ENCODE assay signal across 19 mouse cellular contexts in the genomic region with DNA sequence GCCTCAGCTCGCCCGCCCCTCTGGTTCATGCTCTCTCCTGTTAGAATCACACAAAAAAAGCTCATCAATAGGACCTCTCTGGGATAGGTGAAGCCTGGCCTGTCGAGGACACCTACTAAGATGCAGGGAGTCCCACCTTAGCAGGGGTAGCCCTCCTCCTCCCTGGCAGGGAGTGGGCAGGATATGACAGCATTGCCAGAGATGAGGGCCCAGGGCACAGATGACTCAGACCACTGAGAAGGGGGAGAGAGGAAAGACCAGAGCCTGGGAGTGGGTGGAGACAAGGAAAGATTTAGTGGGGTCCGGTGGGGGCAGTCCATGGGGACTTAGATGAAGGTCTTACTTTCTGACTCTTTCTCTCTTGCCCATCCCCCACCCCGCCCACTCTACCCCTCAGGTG. TPM values are rescaled to one million over a fixed set of nuclear protein-coding genes. Genes with fewer than 3 reads are reported as not detected.
DNase-seq lines count a peak whose midpoint lies in the region; ATAC-seq and TF ChIP-seq lines count a peak whose summit lies in the region.
"Had no signal": no experiment of that assay in that cellular context is flagged by ENCODE, and none has a peak within 500 bp of the region (broad histone marks: within the 10 kb centered on the region; RNA-seq: fewer than 3 reads in every experiment).

No protein-coding gene starts in this region.

- no peak overlapping the region for H3ac ChIP-seq in myocyte (ENCODE audit: control insufficient read depth, insufficient read length)

- TF ChIP-seq CTCF in E14TG2a.4 (conservative IDR thresholded peaks at IDR 0.05; ENCODE audit: low read length) = no peak

- WGBS in heart, embryonic 13.5 days = 54% methylated on average over 5 of the region's 5 CpGs
- WGBS in lung, embryonic 15.5 days = 45% methylated on average over 5 of the region's 5 CpGs

- peak overlapping the region; percentile 15; the same call in 1 of the 2 replicates for H3K27ac ChIP-seq in heart, embryonic 13.5 days (replicated peaks)
- H3K27ac ChIP-seq in lung, embryonic 15.5 days = 0 out of 2 replicates have a peak overlapping the region, but pooled peaks have one; percentile 29
- H3K27ac ChIP-seq: embryonic facial prominence, embryonic 13.5 days; hindbrain, embryonic 12.5 days; liver, embryonic 12.5 days had no signal

- no peaks in the 10 kb centered on the region for H3K9me3 ChIP-seq in heart, embryonic 13.5 days
- H3K9me3 ChIP-seq in lung, embryonic 15.5 days = no peaks in the 10 kb centered on the region
- H3K9me3 ChIP-seq in E14TG2a.4 (ENCODE audit: low read length) = peaks cover 4% of the 10 kb centered on the region; the same call in 1 of the 2 replicates
- H3K9me3 ChIP-seq: embryonic facial prominence, embryonic 13.5 days; hindbrain, embryonic 12.5 days; liver, embryonic 12.5 days; megakaryocyte, embryonic 14.5 days had no signal

- H3K36me3 ChIP-seq in heart, embryonic 13.5 days = no peaks in the 10 kb centered on the region
- H3K36me3 ChIP-seq in lung, embryonic 15.5 days = no peaks in the 10 kb centered on the region
- H3K36me3 ChIP-seq in E14TG2a.4 (ENCODE audit: insufficient read depth, low read length) = no peaks in the 10 kb centered on the region
- H3K36me3 ChIP-seq in myocyte (ENCODE audit: control insufficient read depth, insufficient read depth) = no peaks in the 10 kb centered on the region
- H3K36me3 ChIP-seq: embryonic facial prominence, embryonic 13.5 days; hindbrain, embryonic 12.5 days; liver, embryonic 12.5 days had no signal

- H3K9ac ChIP-seq in heart, embryonic 13.5 days = peak overlapping the region; percentile 6; the same call in 1 of the 2 replicates
- no peak overlapping the region for H3K9ac ChIP-seq in lung, embryonic 15.5 days
- H3K9ac ChIP-seq: embryonic facial prominence, embryonic 13.5 days; hindbrain, embryonic 12.5 days; liver, embryonic 12.5 days had no signal

- intact Hi-C loops in heart, postnatal 25 days (cut with DNase I) = no loop called here

- H3K4me1 ChIP-seq in heart, embryonic 13.5 days = peaks cover 43% of the 10 kb centered on the region
- H3K4me1 ChIP-seq in lung, embryonic 15.5 days = peaks cover 41% of the 10 kb centered on the region
- H3K4me1 ChIP-seq in E14TG2a.4 (replicated peaks; ENCODE audit: low read depth, low read length) = peaks cover 69% of the 10 kb centered on the region

- no peak for DNase-seq in heart, postnatal 25 days (ENCODE audit: low spot score)
- no peak for DNase-seq in lung, postnatal 36 days
- no peak for DNase-seq in spleen, postnatal 4 days (ENCODE audit: low spot score in 2 of 2)
- DNase-seq: cerebellum, postnatal 36 days; kidney, adult 11 months; right cerebral cortex, adult 18-20 months; thymus, adult 2 months had no signal

- H3K27me3 ChIP-seq in heart, embryonic 13.5 days (replicated peaks) = no peaks in the 10 kb centered on the region; the same call in 1 of the 2 replicates
- H3K27me3 ChIP-seq in lung, embryonic 15.5 days = no peaks in the 10 kb centered on the region
- peaks cover 52% of the 10 kb centered on the region for H3K27me3 ChIP-seq in E14TG2a.4 (ENCODE audit: insufficient read depth, low read length)
- no peaks in the 10 kb centered on the region for H3K27me3 ChIP-seq in myocyte (ENCODE audit: control insufficient read depth, insufficient read depth, insufficient read length)
- H3K27me3 ChIP-seq: embryonic facial prominence, embryonic 13.5 days; hindbrain, embryonic 12.5 days had no signal

- no peak for ATAC-seq in heart, embryonic 13.5 days (ENCODE audit: extremely low read depth, insufficient number of reproducible peaks, low FRiP score, low TSS enrichment)
- no peak for ATAC-seq in lung, embryonic 15.5 days (ENCODE audit: borderline replicate concordance, extremely low read depth, low FRiP score, low TSS enrichment)
- ATAC-seq: liver, embryonic 12.5 days had no signal

- no peak overlapping the region for H3K4me2 ChIP-seq in heart, embryonic 13.5 days
- H3K4me2 ChIP-seq in lung, embryonic 15.5 days = no peak overlapping the region
- peak overlapping the region; percentile 70 for H3K4me2 ChIP-seq in myocyte (ENCODE audit: low read depth)
- H3K4me2 ChIP-seq: embryonic facial prominence, embryonic 13.5 days; heart, embryonic 11.5 days; hindbrain, embryonic 12.5 days; liver, embryonic 12.5 days had no signal

- no peak overlapping the region for H3K4me3 ChIP-seq in heart, embryonic 13.5 days
- H3K4me3 ChIP-seq in lung, embryonic 15.5 days = no peak overlapping the region
- 0 out of 2 replicates have a peak overlapping the region, but pooled peaks have one; percentile 10 for H3K4me3 ChIP-seq in E14TG2a.4 (replicated peaks; ENCODE audit: low read length)
- no peak overlapping the region for H3K4me3 ChIP-seq in myocyte
- H3K4me3 ChIP-seq: embryonic facial prominence, embryonic 13.5 days; hindbrain, embryonic 12.5 days; liver, embryonic 12.5 days; megakaryocyte, embryonic 14.5 days had no signal

- no peak for TF ChIP-seq POLR2A in myocyte (IDR thresholded peaks at IDR 0.05; ENCODE audit: insufficient read length, low read depth)

- no peaks in the 10 kb centered on the region for H3K79me2 ChIP-seq in myocyte (ENCODE audit: control insufficient read depth, insufficient read depth)

TF ChIP-seq in myocyte, 11 proteins besides CTCF, POLR2A, EP300 and RAD21:
- TF ChIP-seq MYOG (IDR thresholded peaks at IDR 0.05; ENCODE audit: control insufficient read depth in 1 of 3, insufficient read depth in 1 of 3, insufficient read length in 2 of 3, low read depth in 2 of 3) (no peak), REST (IDR thresholded peaks at IDR 0.05; ENCODE audit: insufficient read depth, insufficient read length) (no peak), TCF12 (IDR thresholded peaks at IDR 0.05; ENCODE audit: insufficient read depth, poor library complexity, severe bottlenecking) (no peak), MYOD1 (IDR thresholded peaks at IDR 0.05; ENCODE audit: control insufficient read depth in 1 of 3, insufficient read length in 2 of 3, low read depth in 2 of 3) (no peak), MAX (IDR thresholded peaks at IDR 0.05; ENCODE audit: low read depth) (no peak), E2F4 (IDR thresholded peaks at IDR 0.05; ENCODE audit: insufficient read depth) (no peak)

RNA-seq across cellular contexts. Expression of a gene that starts 9.6 kb away (rescaled TPM):
- polyA plus RNA-seq in heart, embryonic 13.5 days (2015; fragmentation: Nextera tagmentation; extraction: Ambion mirVana) = 10.2 and 12.2 TPM in 2 replicates
- 10 to 100 TPM; 10.8 to 11.7 TPM for total RNA-seq in heart, postnatal 25 days (2021)
- 27.0 and 27.3 TPM in 2 replicates for polyA plus RNA-seq in lung, embryonic 15.5 days (2015; fragmentation: Nextera tagmentation; extraction: Ambion mirVana)
- 19.9 TPM for polyA plus RNA-seq in myocyte (2012; fragmentation: generic; extraction: Trizol)

RNA-seq across cellular contexts. Expression of a gene that starts 33.7 kb away (rescaled TPM):
- 0.17 TPM in 1 of 2 replicates, not detected in the other for polyA plus RNA-seq in heart, embryonic 13.5 days (2015; fragmentation: Nextera tagmentation; extraction: Ambion mirVana)
- not detected for total RNA-seq in heart, postnatal 25 days (2021)
- polyA plus RNA-seq in lung, embryonic 15.5 days (2015; fragmentation: Nextera tagmentation; extraction: Ambion mirVana) = 0.23 and 0.50 TPM in 2 replicates
- 6.3 TPM for polyA plus RNA-seq in myocyte (2012; fragmentation: generic; extraction: Trizol)
- total RNA-seq: layer of hippocampus, postnatal 25 days; left cerebral cortex, postnatal 36 days; monocyte, adult 5-6 weeks had no signal

RNA-seq across cellular contexts. Expression of a gene that starts 45.1 kb away (rescaled TPM):
- polyA plus RNA-seq in heart, embryonic 13.5 days (2015; fragmentation: Nextera tagmentation; extraction: Ambion mirVana) = 77.9 and 81.1 TPM in 2 replicates
- total RNA-seq in heart, postnatal 25 days (2021) = 100 to 1,000 TPM; 377 to 397 TPM
- 27.8 and 30.9 TPM in 2 replicates for polyA plus RNA-seq in lung, embryonic 15.5 days (2015; fragmentation: Nextera tagmentation; extraction: Ambion mirVana)
- 33.3 TPM for polyA plus RNA-seq in myocyte (2012; fragmentation: generic; extraction: Trizol)

RNA-seq across cellular contexts. Expression of a gene that starts 59.8 kb away (rescaled TPM):
- polyA plus RNA-seq in heart, embryonic 13.5 days (2015; fragmentation: Nextera tagmentation; extraction: Ambion mirVana) = 0.06 and 0.08 TPM in 2 replicates
- under 1 TPM in 1 of 2 experiments, not detected in 1; 0.11 TPM for total RNA-seq in heart, postnatal 25 days (2021)
- polyA plus RNA-seq in lung, embryonic 15.5 days (2015; fragmentation: Nextera tagmentation; extraction: Ambion mirVana) = 0.41 and 0.45 TPM in 2 replicates
- 0.49 TPM for polyA plus RNA-seq in myocyte (2012; fragmentation: generic; extraction: Trizol)
- total RNA-seq: layer of hippocampus, postnatal 25 days; left cerebral cortex, postnatal 36 days; monocyte, adult 5-6 weeks had no signal
- polyA plus RNA-seq: heart, embryonic 11.5 days had no signal
